Mouse (Mus musculus): Measurements from ENCODE around the gene Efna1.

DNA sequence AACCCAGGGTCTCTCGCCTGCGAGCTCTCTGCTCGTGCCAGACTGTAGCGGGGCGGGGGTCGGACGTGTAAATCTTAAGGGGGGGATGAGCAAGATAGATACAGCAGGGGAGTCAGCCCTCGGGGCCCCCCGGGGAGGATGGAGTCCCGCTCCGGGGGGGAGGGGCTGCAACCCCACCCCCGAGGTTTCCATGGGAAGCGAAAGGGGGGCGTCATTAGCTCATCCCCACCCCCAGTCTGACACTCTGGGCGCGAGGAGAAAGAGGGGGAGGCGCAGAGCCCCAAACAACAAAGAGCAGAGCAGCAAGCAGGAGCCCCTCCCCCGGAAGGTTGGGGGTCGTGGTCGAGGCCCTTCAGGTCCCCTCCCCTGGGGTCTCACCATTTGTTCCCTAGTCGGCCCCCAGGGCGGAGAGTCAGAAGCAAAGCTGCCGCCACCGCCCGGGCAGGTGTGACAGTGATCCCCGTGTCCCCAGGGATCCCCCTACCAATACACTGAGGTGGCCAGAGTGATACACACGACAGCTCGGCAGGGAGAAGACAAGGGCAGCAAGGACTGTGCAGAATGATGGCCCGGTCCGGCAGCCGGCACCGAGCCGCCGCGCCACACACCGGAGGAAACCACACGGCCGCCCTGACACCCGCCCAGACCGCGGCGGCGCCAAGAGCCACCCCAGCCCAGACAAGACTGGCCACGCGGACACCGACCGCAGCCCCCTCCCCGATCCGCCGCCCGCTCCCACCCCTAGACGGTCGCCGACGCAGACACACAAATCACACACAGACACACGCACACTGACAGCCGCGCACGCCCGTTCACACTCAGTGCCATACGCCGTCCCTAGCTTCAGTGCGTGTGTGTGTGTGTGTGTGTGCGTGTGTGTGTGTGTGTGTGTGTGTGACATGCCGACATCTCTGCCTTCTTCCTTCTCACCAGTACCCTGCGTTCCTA is 40.5 kb upstream of the Efna1 start:
- TF ChIP-seq POLR2A (IDR thresholded peaks at IDR 0.05; ENCODE audit: low read depth, low read length), result no peak
- no peak for TF ChIP-seq CTCF (IDR thresholded peaks at IDR 0.05; ENCODE audit: extremely low read depth, insufficient read depth, insufficient read length, insufficient replicate concordance)
